In genomic region chr4:41614156-41614555, GRCm38 (mm10) we compare ENCODE assay signal across 8 mouse cellular contexts. TPM values are rescaled to one million over a fixed set of nuclear protein-coding genes. Genes with fewer than 3 reads are reported as not detected.
DNase-seq lines count a peak whose midpoint lies in the region; ATAC-seq lines count a peak whose summit lies in the region.

No protein-coding gene starts in this region.

- H3K4me1 ChIP-seq in kidney, embryonic 14.5 days (ENCODE audit: control insufficient read depth, insufficient read depth, low read length): no peaks in the 10 kb centered on the region
- no peaks in the 10 kb centered on the region for H3K4me1 ChIP-seq in intestine, embryonic 16.5 days (ENCODE audit: control insufficient read depth, insufficient read depth, low read length)
- H3K4me1 ChIP-seq in limb, embryonic 11.5 days (ENCODE audit: control insufficient read depth, insufficient read depth, low read length): no peaks in the 10 kb centered on the region

- WGBS in kidney, embryonic 14.5 days: 10% methylated on average over 7 of the region's 7 CpGs
- WGBS in intestine, embryonic 16.5 days: 7% methylated on average over 7 of the region's 7 CpGs
- WGBS in limb, embryonic 11.5 days: 15% methylated on average over 7 of the region's 7 CpGs

- no peak overlapping the region for H3K27ac ChIP-seq in kidney, embryonic 14.5 days (ENCODE audit: low read depth, low read length)
- no peak overlapping the region for H3K27ac ChIP-seq in intestine, embryonic 16.5 days (ENCODE audit: low read length)
- no peak overlapping the region for H3K27ac ChIP-seq in limb, embryonic 11.5 days (replicated peaks; ENCODE audit: low read depth, low read length)

- no peak for ATAC-seq in kidney, embryonic 14.5 days (ENCODE audit: low FRiP score, low TSS enrichment)
- 0 out of 2 replicates have a peak, but pooled peaks have one; percentile 26 for ATAC-seq in intestine, embryonic 16.5 days
- no peak for ATAC-seq in limb, embryonic 11.5 days (ENCODE audit: insufficient number of reproducible peaks, low FRiP score, low TSS enrichment, low read depth)

- no peak overlapping the region for H3K4me2 ChIP-seq in kidney, embryonic 14.5 days (replicated peaks; ENCODE audit: low read depth, low read length)
- no peak overlapping the region for H3K4me2 ChIP-seq in intestine, embryonic 16.5 days (ENCODE audit: low read depth, low read length)
- H3K4me2 ChIP-seq in limb, embryonic 11.5 days (ENCODE audit: low read depth, severe bottlenecking): no peak overlapping the region

- no peaks in the 10 kb centered on the region for H3K36me3 ChIP-seq in kidney, embryonic 14.5 days (ENCODE audit: control insufficient read depth, insufficient read depth, low read length)
- no peaks in the 10 kb centered on the region for H3K36me3 ChIP-seq in intestine, embryonic 16.5 days (ENCODE audit: control insufficient read depth, insufficient read depth, low read length)
- no peaks in the 10 kb centered on the region for H3K36me3 ChIP-seq in limb, embryonic 11.5 days (ENCODE audit: control insufficient read depth, insufficient read depth, low read length)
- H3K36me3 ChIP-seq in splenic B cell, adult 2 months (ENCODE audit: control insufficient read depth, insufficient read depth, low read length, poor library complexity, severe bottlenecking): no peaks in the 10 kb centered on the region

- H3K4me3 ChIP-seq in kidney, embryonic 14.5 days (ENCODE audit: low read length): no peak overlapping the region
- no peak overlapping the region for H3K4me3 ChIP-seq in intestine, embryonic 16.5 days (ENCODE audit: low read length)
- H3K4me3 ChIP-seq in limb, embryonic 11.5 days (ENCODE audit: low read depth, low read length): no peak overlapping the region

- H3K9ac ChIP-seq in kidney, embryonic 14.5 days (ENCODE audit: low read depth, low read length): no peak overlapping the region
- H3K9ac ChIP-seq in intestine, embryonic 16.5 days (ENCODE audit: low read depth, low read length): no peak overlapping the region
- no peak overlapping the region for H3K9ac ChIP-seq in limb, embryonic 11.5 days (ENCODE audit: low read length)

- DNase-seq in kidney, adult 11 months: peak; percentile 48
- peak; percentile 87 to 91 for DNase-seq in cerebellum, adult 18-20 months
- peak; percentile 85 for DNase-seq in gastrocnemius, adult 18-20 months (ENCODE audit: low spot score)
- peak; percentile 87 for DNase-seq in limb, embryonic 11.5 days (ENCODE audit: low spot score)
- DNase-seq in naive thymus-derived CD4-positive, alpha-beta T cell, adult 2 months (ENCODE audit: low read depth): peak; percentile 73
- DNase-seq in splenic B cell, adult 2 months (ENCODE audit: low read depth, low spot score): peak; percentile 74

- H3K9me3 ChIP-seq in kidney, embryonic 14.5 days (ENCODE audit: control insufficient read depth, low read length): no peaks in the 10 kb centered on the region
- H3K9me3 ChIP-seq in intestine, embryonic 16.5 days (ENCODE audit: control insufficient read depth, low read length): no peaks in the 10 kb centered on the region
- no peaks in the 10 kb centered on the region for H3K9me3 ChIP-seq in limb, embryonic 11.5 days (ENCODE audit: control insufficient read depth, low read length)

- H3K27me3 ChIP-seq in kidney, embryonic 14.5 days (ENCODE audit: control insufficient read depth, insufficient read depth, low read length): no peaks in the 10 kb centered on the region
- no peaks in the 10 kb centered on the region; the same call in 1 of the 2 replicates for H3K27me3 ChIP-seq in intestine, embryonic 16.5 days (replicated peaks; ENCODE audit: control insufficient read depth, insufficient read depth, low read length)
- H3K27me3 ChIP-seq in limb, embryonic 11.5 days (ENCODE audit: control insufficient read depth, insufficient read depth, low read length): no peaks in the 10 kb centered on the region; the same call in 1 of the 2 replicates
- no peaks in the 10 kb centered on the region for H3K27me3 ChIP-seq in splenic B cell, adult 2 months (ENCODE audit: control insufficient read depth, insufficient read depth, low read length, poor library complexity, severe bottlenecking)

RNA-seq across cellular contexts. Expression of gene Enho, which starts 26.0 kb away (rescaled TPM):
- polyA plus RNA-seq in kidney, embryonic 14.5 days (2014; fragmentation: Nextera tagmentation; extraction: Ambion mirVana): 23.2 and 23.5 TPM in 2 replicates
- 10 to 100 TPM in 1 of 2 experiments, 1 to 10 TPM in 1; 8.6 to 15.3 TPM for total RNA-seq in gastrocnemius, adult 18-20 months (2021)
- polyA plus RNA-seq in intestine, embryonic 16.5 days (2015; fragmentation: Nextera tagmentation; extraction: Ambion mirVana): 7.6 and 8.7 TPM in 2 replicates
- 20.8 and 22.5 TPM in 2 replicates for polyA plus RNA-seq in limb, embryonic 11.5 days (2014; fragmentation: Nextera tagmentation; extraction: Ambion mirVana)

RNA-seq across cellular contexts. Expression of gene Dnaic1, which starts 44.6 kb away (rescaled TPM):
- 2.2 and 2.4 TPM in 2 replicates for polyA plus RNA-seq in kidney, embryonic 14.5 days (2014; fragmentation: Nextera tagmentation; extraction: Ambion mirVana)
- under 1 TPM; 0.55 to 0.73 TPM for total RNA-seq in gastrocnemius, adult 18-20 months (2021)
- polyA plus RNA-seq in intestine, embryonic 16.5 days (2015; fragmentation: Nextera tagmentation; extraction: Ambion mirVana): 3.5 and 4.2 TPM in 2 replicates
- polyA plus RNA-seq in limb, embryonic 11.5 days (2014; fragmentation: Nextera tagmentation; extraction: Ambion mirVana): 0.74 and 1.1 TPM in 2 replicates

RNA-seq across cellular contexts. Expression of gene Fam219a, which starts 44.8 kb away (rescaled TPM):
- 2.2 and 2.7 TPM in 2 replicates for polyA plus RNA-seq in kidney, embryonic 14.5 days (2014; fragmentation: Nextera tagmentation; extraction: Ambion mirVana)
- 10 to 100 TPM; 21.5 to 21.9 TPM for total RNA-seq in gastrocnemius, adult 18-20 months (2021)
- polyA plus RNA-seq in intestine, embryonic 16.5 days (2015; fragmentation: Nextera tagmentation; extraction: Ambion mirVana): 2.4 and 2.9 TPM in 2 replicates
- 1.2 and 2.0 TPM in 2 replicates for polyA plus RNA-seq in limb, embryonic 11.5 days (2014; fragmentation: Nextera tagmentation; extraction: Ambion mirVana)
